Mouse (Mus musculus) forebrain, embryonic 15.5 days (tissue): ENCODE data around the gene Ninj1. TPM values are rescaled to one million over a fixed set of nuclear protein-coding genes. Genes with fewer than 3 reads are reported as not detected.

Experiments used
- ATAC-seq: fragments of 200-750 bp; cut with Nextera tagmentation; replicated peaks from 2 replicates; pipeline ENCODE4 v1.8.0; 2017; ENCODE audit warnings: mild to moderate bottlenecking, moderate TSS enrichment, moderate library complexity
- H3K27ac ChIP-seq: fragments of 300-500 bp; sonication (generic); replicated peaks from 2 replicates; pipeline ENCODE4 v1.5.1; 2015; ENCODE audit warnings: mild to moderate bottlenecking, inconsistent platforms
- H3K27me3 ChIP-seq: fragments of 300-500 bp; sonication (generic); 2 replicates; pipeline ENCODE4 v1.6.1; 2015; ENCODE audit warnings: inconsistent platforms
- H3K36me3 ChIP-seq: fragments of 300-500 bp; sonication (generic); 2 replicates; pipeline ENCODE4 v1.6.1; 2015; ENCODE audit warnings: mild to moderate bottlenecking, inconsistent platforms
- H3K4me1 ChIP-seq: fragments of 300-500 bp; sonication (generic); 2 replicates; pipeline ENCODE4 v1.6.1; 2015; ENCODE audit warnings: inconsistent platforms
- H3K4me2 ChIP-seq: fragments of 300-500 bp; sonication (generic); replicated peaks from 2 replicates; pipeline ENCODE4 v1.6.1; 2015; ENCODE audit warnings: mild to moderate bottlenecking, inconsistent platforms
- H3K4me3 ChIP-seq: fragments of 300-500 bp; sonication (generic); 2 replicates; pipeline ENCODE4 v1.5.1; 2015; ENCODE audit warnings: mild to moderate bottlenecking, inconsistent platforms
- H3K9ac ChIP-seq: fragments of 300-500 bp; sonication (generic); replicated peaks from 2 replicates; pipeline ENCODE4 v1.6.1; 2015; ENCODE audit warnings: mild to moderate bottlenecking, inconsistent platforms
- H3K9me3 ChIP-seq: fragments of 300-500 bp; sonication (generic); 2 replicates; pipeline ENCODE4 v1.6.1; 2016; ENCODE audit warnings: inconsistent platforms
- WGBS: fragments of 180-500 bp; shearing (Covaris S2); methylation state at CpG from one replicate; pipeline ENCODE4 v1.1.7; 2015; ENCODE audit warnings: mixed read lengths; 5-methylcytosine and 5-hydroxymethylcytosine counted together
- polyA plus RNA-seq: library from polyadenylated mRNA; unstranded; fragments of >200 nt; fragmentation: Nextera tagmentation; extraction: Ambion mirVana; gene quantifications from 2 replicates; pipeline ENCODE4 v1.2.1, GENCODE M21; 2015

The Ninj1 gene
- polyA plus RNA-seq: 21.1 and 22.0 TPM in 2 replicates

- Histone ChIP-seq H3K4me1 (peaks cover 21% of the 10 kb centered on the region), H3K9me3 (no peaks in the 10 kb centered on the region), H3K36me3 (no peaks in the 10 kb centered on the region), H3K27me3 (no peaks in the 10 kb centered on the region), H3K4me3 (peak within 1 kb of the TSS; percentile 81), H3K9ac (peak within 1 kb of the TSS; percentile 65), H3K4me2 (peak within 1 kb of the TSS; percentile 100), H3K27ac (peak within 1 kb of the TSS; percentile 41; the same call in 1 of the 2 replicates)
- under 1% methylated on average over 73 of the region's 87 CpGs for WGBS
- ATAC-seq: peak; percentile 95
Measured at GRCm38 (mm10) chr13:49187288-49188218, at the start of gene Ninj1. Gene Ninj1 (plus strand): TSS chr13:49187485.

GRCm38 (mm10) chr13:49140567-49140966 is 46.7 kb upstream of the Ninj1 start:
- no peak overlapping the region for H3K4me2 ChIP-seq
- H3K4me1 ChIP-seq: peaks cover 38% of the 10 kb centered on the region
- no peak for ATAC-seq
- H3K36me3 ChIP-seq: peaks cover 6% of the 10 kb centered on the region; the same call in 1 of the 2 replicates
- no peak overlapping the region for H3K9ac ChIP-seq
- no peak overlapping the region for H3K27ac ChIP-seq
- H3K4me3 ChIP-seq: no peak overlapping the region
- 48% methylated on average over 4 of the region's 4 CpGs for WGBS
- no peaks in the 10 kb centered on the region for H3K27me3 ChIP-seq
- H3K9me3 ChIP-seq: no peaks in the 10 kb centered on the region

- WGBS: 84% methylated on average over 5 of the region's 5 CpGs
- Histone ChIP-seq H3K36me3 (peaks cover 6% of the 10 kb centered on the region; the same call in 1 of the 2 replicates), H3K27me3 (no peaks in the 10 kb centered on the region), H3K9me3 (no peaks in the 10 kb centered on the region), H3K4me1 (peaks cover 49% of the 10 kb centered on the region), H3K27ac (no peak overlapping the region), H3K9ac (no peak overlapping the region), H3K4me3 (no peak overlapping the region), H3K4me2 (no peak overlapping the region)
- ATAC-seq: no peak
Measured at GRCm38 (mm10) chr13:49142396-49142795, 44.9 kb upstream of the Ninj1 start.

- Histone ChIP-seq H3K4me1 (peaks cover 53% of the 10 kb centered on the region), H3K9ac (no peak overlapping the region), H3K4me2 (no peak overlapping the region), H3K36me3 (peaks cover 6% of the 10 kb centered on the region; the same call in 1 of the 2 replicates), H3K27ac (no peak overlapping the region), H3K27me3 (no peaks in the 10 kb centered on the region), H3K9me3 (no peaks in the 10 kb centered on the region), H3K4me3 (no peak overlapping the region)
- no peak for ATAC-seq
- 89% methylated on average over 7 of the region's 7 CpGs for WGBS
Measured at GRCm38 (mm10) chr13:49143323-49143722, 44.0 kb upstream of the Ninj1 start.

GRCm38 (mm10) chr13:49144451-49144850 is 42.8 kb upstream of the Ninj1 start:
- ATAC-seq: no peak
- H3K27ac ChIP-seq: no peak overlapping the region
- no peaks in the 10 kb centered on the region for H3K9me3 ChIP-seq
- H3K36me3 ChIP-seq: no peaks in the 10 kb centered on the region
- 0 out of 2 replicates have a peak overlapping the region, but pooled peaks have one; percentile 23 for H3K9ac ChIP-seq
- H3K4me3 ChIP-seq: peak overlapping the region; percentile 99
- H3K4me2 ChIP-seq: peak overlapping the region; percentile 95
- peaks cover 53% of the 10 kb centered on the region for H3K4me1 ChIP-seq
- WGBS: 29% methylated on average over 6 of the region's 6 CpGs
- H3K27me3 ChIP-seq: no peaks in the 10 kb centered on the region

GRCm38 (mm10) chr13:49145396-49145795 is 41.9 kb upstream of the Ninj1 start:
- no peaks in the 10 kb centered on the region for H3K9me3 ChIP-seq
- peak overlapping the region; percentile 95 for H3K4me2 ChIP-seq
- 46% methylated on average over 7 of the region's 7 CpGs for WGBS
- no peaks in the 10 kb centered on the region for H3K36me3 ChIP-seq
- peaks cover 53% of the 10 kb centered on the region for H3K4me1 ChIP-seq
- peak overlapping the region; percentile 99 for H3K4me3 ChIP-seq
- H3K27me3 ChIP-seq: no peaks in the 10 kb centered on the region
- ATAC-seq: no peak
- H3K9ac ChIP-seq: peak overlapping the region; percentile 98
- H3K27ac ChIP-seq: no peak overlapping the region

- Histone ChIP-seq H3K4me3 (peak overlapping the region; percentile 99), H3K27ac (peak overlapping the region; percentile 94), H3K36me3 (no peaks in the 10 kb centered on the region), H3K4me1 (peaks cover 49% of the 10 kb centered on the region), H3K27me3 (no peaks in the 10 kb centered on the region), H3K9ac (peak overlapping the region; percentile 98), H3K4me2 (peak overlapping the region; percentile 95), H3K9me3 (no peaks in the 10 kb centered on the region)
- WGBS: 23% methylated on average over 17 of the region's 17 CpGs
- no peak for ATAC-seq
Measured at GRCm38 (mm10) chr13:49146040-49146697, 41.1 kb upstream of the Ninj1 start.

- Histone ChIP-seq H3K9ac (peak overlapping the region; percentile 98), H3K27me3 (no peaks in the 10 kb centered on the region), H3K4me2 (peak overlapping the region; percentile 95), H3K9me3 (no peaks in the 10 kb centered on the region), H3K4me3 (peak overlapping the region; percentile 99), H3K4me1 (peaks cover 49% of the 10 kb centered on the region), H3K27ac (peak overlapping the region; percentile 94), H3K36me3 (no peaks in the 10 kb centered on the region)
- 0 out of 2 replicates have a peak, but pooled peaks have one; percentile 7 for ATAC-seq
- WGBS: 2% methylated on average over 31 of the region's 44 CpGs
Measured at GRCm38 (mm10) chr13:49146698-49147006, 40.6 kb upstream of the Ninj1 start.

- ATAC-seq: peak; percentile 83
- no peaks in the 10 kb centered on the region for H3K27me3 ChIP-seq
- H3K9me3 ChIP-seq: no peaks in the 10 kb centered on the region
- H3K9ac ChIP-seq: peak overlapping the region; percentile 98
- under 1% methylated on average over 97 of the region's 98 CpGs for WGBS
- H3K36me3 ChIP-seq: no peaks in the 10 kb centered on the region
- peaks cover 48% of the 10 kb centered on the region for H3K4me1 ChIP-seq
- peak overlapping the region; percentile 95 for H3K4me2 ChIP-seq
- peak overlapping the region; percentile 99 for H3K4me3 ChIP-seq
- peak overlapping the region; percentile 94 for H3K27ac ChIP-seq
Measured at GRCm38 (mm10) chr13:49147007-49147857, 40.1 kb upstream of the Ninj1 start.

- peak; percentile 79 for ATAC-seq
Measured at GRCm38 (mm10) chr13:49147858-49148226, 39.4 kb upstream of the Ninj1 start, which contains the start of gene Wnk2. Gene Wnk2 (minus strand): TSS chr13:49148014.

GRCm38 (mm10) chr13:49148687-49149086 is 38.6 kb upstream of the Ninj1 start:
- Histone ChIP-seq H3K4me2 (no peak overlapping the region), H3K4me3 (no peak overlapping the region), H3K36me3 (no peaks in the 10 kb centered on the region), H3K4me1 (peaks cover 35% of the 10 kb centered on the region), H3K27ac (no peak overlapping the region), H3K27me3 (no peaks in the 10 kb centered on the region), H3K9me3 (no peaks in the 10 kb centered on the region), H3K9ac (no peak overlapping the region)
- ATAC-seq: no peak
- 82% methylated on average over 4 of the region's 4 CpGs for WGBS

More at GRCm38 (mm10) chr13:49147858-49148226, 39.4 kb upstream of the Ninj1 start, which contains the start of gene Wnk2:
- Histone ChIP-seq H3K4me2 (peak within 1 kb of the TSS; percentile 95), H3K36me3 (no peaks in the 10 kb centered on the region), H3K27ac (peak within 1 kb of the TSS; percentile 94), H3K9me3 (no peaks in the 10 kb centered on the region), H3K4me3 (peak within 1 kb of the TSS; percentile 99), H3K9ac (peak within 1 kb of the TSS; percentile 98), H3K4me1 (peaks cover 42% of the 10 kb centered on the region), H3K27me3 (no peaks in the 10 kb centered on the region)
- 0% methylated on average over 34 of the region's 43 CpGs for WGBS
